Mouse (Mus musculus) adrenal gland, adult (tissue): ENCODE results near the gene 4933414I15Rik.
A peak's percentile ranks its signal among the peaks of the same experiment; 100 is the strongest.

ENCODE experiments used
- DNase-seq, 2 experiments: peaks; one replicate each; pipeline ENCODE4 v3.0.0; 2022 to 2023; ENCODE audit warnings: low spot score in 1 of 2; ENCODE audit not compliant: inconsistent age in 2 of 2

Gene 4933414I15Rik

GRCm38 (mm10) chr11:50943506-50943905, at the start of gene 4933414I15Rik:
Gene 4933414I15Rik (minus strand): TSS chr11:50943765.
- DNase-seq: no peak

GRCm38 (mm10) chr11:50981667-50982066, 38.1 kb upstream of the 4933414I15Rik start, which contains the start of gene Olfr1377:
Gene Olfr1377 (plus strand): TSS chr11:50981967.
- no peak for DNase-seq

DNA sequence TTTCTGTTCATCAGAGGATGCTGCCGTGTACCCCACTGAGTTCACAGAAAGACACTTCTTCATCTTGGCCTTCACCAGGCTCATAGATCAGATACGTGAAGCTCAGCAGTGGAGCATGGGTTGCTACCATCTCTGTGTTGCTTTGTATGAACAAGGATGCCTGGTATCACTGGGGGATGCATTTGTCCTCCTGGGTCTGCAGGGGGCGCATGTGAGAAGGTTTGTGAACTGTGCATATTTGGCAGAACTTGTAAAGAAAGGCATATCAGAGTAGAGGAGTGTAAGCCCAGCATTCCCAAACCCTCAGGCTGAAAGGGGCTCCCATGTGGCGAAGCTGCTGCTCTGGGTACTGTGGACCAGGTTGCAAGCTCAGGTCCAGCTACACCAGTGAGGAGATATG, 33.7 kb upstream of the 4933414I15Rik start:
- DNase-seq: peak; percentile 52 to 82

- DNase-seq: no peak
Observed at GRCm38 (mm10) chr11:50966230-50966629, 22.7 kb upstream of the 4933414I15Rik start, which contains the start of gene Olfr1378. Gene Olfr1378 (plus strand): TSS chr11:50966530.

DNA sequence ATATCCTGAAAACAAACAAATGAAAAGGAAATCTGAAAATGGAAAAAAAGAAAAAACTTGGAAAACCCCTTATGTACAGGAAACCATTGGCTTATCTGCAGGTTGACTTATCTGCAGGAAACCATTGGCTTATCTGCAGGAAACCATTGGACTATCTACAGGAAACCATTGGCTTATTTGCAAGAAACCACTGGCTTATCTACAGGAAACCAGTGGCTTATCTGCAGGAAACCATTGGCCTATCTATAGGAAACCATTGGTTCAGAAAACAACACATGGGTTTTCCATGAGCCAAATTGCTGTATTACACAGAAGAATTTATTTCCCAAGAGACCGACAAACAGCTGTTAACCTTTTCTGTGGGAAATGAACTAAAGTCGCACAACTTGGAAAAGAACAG, 21.3 kb upstream of the 4933414I15Rik start:
- DNase-seq: no peak

DNA sequence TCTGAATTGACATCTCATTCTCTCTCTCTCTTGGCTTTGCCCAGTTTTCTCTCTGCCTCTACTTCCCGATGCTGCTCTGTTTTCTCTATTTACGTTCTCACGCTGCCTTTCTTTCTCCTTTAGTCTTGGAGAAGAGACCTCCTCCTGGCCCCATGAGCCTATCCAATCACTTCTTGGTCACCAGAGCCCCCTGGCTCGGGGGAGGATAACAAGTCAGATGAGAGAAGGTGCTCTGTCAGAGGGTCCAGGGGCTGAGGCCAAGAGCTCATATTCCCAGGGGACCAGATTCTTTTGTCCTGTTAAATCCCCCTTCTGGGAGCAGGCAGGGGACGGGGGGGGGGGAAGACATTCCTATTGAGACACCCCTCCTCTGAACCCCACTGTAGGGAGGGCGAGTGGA, 10.1 kb upstream of the 4933414I15Rik start, which contains the start of gene Prop1:
Prop1 (minus strand) TSS at position 101 of the 400 bp plus-strand sequence.
- DNase-seq: no peak

DNA sequence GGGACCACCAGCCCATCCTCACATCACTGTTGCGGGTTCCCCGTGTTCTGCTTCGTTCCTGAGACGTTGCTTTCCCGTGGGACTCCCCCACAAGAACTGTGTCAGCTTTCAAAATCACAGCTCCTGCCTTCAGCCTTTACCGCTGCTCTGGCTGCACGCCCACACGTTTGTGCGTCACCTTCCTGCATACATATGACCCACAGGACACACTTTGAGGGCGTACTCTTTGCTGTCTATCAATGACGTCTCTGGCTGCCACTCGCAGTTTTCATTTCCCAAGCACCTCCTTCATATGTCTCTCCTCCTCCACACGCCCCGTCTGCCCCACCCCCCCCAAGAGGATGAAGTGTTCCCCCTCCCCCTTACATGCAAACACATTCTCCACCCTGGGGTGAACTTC, 8.7 kb upstream of the 4933414I15Rik start:
- peak in 1 of 2 experiments; percentile 51 for DNase-seq

GRCm38 (mm10) chr11:50942386-50942785, 1.2 kb downstream of the 4933414I15Rik start:
- DNase-seq: no peak

- peak in 1 of 2 experiments; percentile 77 for DNase-seq
Observed at GRCm38 (mm10) chr11:50939621-50940366, 3.8 kb downstream of the 4933414I15Rik start.

- no peak for DNase-seq
Observed at GRCm38 (mm10) chr11:50938435-50938834, 5.1 kb downstream of the 4933414I15Rik start.

DNA sequence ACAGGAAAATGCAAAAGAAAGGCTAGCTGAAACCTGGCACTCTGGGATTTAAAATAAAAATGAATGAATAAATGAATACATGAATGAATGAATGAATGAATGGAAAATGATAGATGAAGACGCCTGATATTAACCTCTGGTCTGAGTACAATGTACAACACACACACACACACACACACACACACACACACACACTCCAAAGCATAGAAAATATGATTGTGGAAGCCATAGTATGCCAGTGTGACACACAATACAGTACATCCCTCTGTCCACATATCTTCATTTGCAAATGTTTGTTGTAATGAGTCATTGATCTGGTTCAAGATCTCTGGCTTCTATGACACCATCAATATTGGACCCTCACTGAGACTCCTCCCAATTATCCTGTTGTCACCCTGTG, 11.5 kb downstream of the 4933414I15Rik start:
- no peak for DNase-seq

DNA sequence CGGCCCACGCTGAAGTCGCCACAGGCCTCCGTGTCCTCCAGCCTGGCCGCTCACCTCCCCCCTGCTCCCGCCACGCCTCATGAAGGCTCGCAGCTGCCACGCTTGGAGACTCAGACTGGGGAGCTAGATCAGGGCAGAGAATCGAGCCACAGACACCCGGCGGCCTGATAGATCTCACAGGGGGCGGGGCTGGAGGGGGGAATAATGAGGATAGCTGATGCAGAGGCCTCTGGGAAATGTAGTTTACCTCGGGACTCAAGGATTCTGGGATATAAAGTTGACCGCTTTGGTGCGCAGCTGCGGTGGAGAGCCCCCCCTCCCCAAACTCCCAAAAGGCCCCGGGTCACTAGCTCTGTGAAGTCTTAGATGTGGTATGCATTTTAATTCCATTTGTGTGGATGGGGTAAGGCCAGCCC, 12.1 kb downstream of the 4933414I15Rik start, which contains the start of gene Zfp354b:
Zfp354b (minus strand) TSS at position 183 of the 416 bp plus-strand sequence.
- peak; percentile 87 to 95 for DNase-seq

GRCm38 (mm10) chr11:50931021-50931420, 12.5 kb downstream of the 4933414I15Rik start:
- no peak for DNase-seq

GRCm38 (mm10) chr11:50930469-50931014, 13.0 kb downstream of the 4933414I15Rik start:
- no peak for DNase-seq

GRCm38 (mm10) chr11:50915671-50916320, 27.8 kb downstream of the 4933414I15Rik start, which contains the start of gene Zfp2:
Gene Zfp2 (minus strand): TSS chr11:50916165.
- DNase-seq: peak; percentile 92 to 96

- DNase-seq: no peak
Observed at GRCm38 (mm10) chr11:50914461-50914860, 29.1 kb downstream of the 4933414I15Rik start.

DNA sequence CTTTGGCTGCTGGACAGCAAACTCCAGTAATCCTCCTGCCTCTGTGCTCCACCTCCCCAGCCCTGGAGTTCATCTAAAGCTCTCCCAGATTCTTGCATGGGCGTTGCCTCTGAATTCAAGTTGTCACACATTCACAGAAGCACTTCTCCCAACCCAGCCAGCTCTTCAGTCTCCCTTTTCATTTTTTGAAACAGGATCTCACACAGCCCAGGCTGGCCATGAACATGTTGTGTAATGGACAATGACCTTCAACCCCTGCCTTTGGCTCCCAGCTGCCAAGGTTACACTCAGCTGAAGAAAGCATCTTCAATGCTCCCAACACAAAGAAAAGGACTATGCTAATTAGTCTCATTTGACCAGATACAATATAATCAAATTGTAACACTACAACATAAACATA, 30.3 kb downstream of the 4933414I15Rik start:
- peak in 1 of 2 experiments; percentile 65 for DNase-seq

- DNase-seq: no peak
Observed at GRCm38 (mm10) chr11:50908136-50908535, 35.4 kb downstream of the 4933414I15Rik start.

DNA sequence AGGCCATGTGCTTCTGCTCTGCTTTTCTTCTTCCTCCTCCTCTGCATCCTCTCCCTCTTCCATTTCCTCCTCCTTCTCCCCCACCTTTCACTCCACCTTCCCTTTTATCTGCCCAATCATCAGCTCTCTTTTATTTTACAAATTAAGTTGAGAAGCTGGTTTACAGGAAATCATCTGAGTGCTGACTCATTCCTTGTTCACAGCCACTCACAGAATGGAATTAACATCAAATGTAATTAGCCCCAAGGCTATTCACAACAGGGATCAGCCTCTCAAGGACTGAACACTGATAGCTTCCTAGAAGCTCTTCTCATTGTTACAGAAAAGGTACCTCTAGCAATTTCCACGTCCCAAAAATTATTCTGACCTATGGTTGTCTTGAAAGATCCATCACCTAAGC, 46.2 kb downstream of the 4933414I15Rik start:
- no peak for DNase-seq

DNA sequence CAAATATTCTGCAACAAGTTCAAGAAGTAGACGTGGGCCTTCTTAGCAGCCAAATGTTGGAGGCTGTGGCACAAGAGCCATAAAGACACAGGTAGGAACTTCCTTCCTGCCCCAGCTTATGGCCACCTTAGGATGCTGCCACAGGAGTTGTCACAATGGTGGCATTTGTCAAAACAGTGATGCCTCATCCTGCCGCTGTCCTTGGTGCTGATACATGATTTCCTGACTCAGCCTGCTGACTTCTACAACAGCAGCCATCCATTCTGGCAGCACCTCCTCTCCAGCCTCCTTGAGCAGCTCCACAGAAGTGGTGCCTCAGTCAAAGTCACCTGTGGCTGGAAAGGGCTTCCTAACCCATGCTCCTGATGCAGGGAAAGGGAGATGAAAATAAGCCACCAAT, 51.1 kb downstream of the 4933414I15Rik start:
- no peak for DNase-seq
